Mouse (Mus musculus): ENCODE data around the gene Ly86.
A peak's percentile ranks its signal among the peaks of the same experiment; 100 is the strongest.

Ly86 gene

DNA sequence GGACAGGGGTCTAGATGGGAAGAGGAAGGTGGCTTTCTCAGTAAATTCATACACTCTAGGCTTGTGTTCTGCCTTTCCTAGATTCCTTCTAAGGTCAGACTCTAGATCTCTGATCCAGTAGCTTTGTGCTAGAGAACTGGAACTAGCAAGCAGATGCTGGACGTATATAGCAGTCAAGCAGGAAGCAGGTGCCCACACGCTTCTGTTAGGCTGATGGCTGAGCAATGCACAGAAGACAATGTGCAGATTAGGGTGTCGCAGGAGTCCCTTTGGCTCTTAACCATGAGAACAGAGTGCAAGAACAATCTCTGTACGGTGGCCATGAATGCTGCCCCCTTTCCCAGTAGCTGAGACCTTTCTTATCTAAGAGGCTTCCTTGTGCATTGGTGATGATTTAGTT lies 9.4 kb downstream of the Ly86 start:
- DNase-seq: no peak

DNA sequence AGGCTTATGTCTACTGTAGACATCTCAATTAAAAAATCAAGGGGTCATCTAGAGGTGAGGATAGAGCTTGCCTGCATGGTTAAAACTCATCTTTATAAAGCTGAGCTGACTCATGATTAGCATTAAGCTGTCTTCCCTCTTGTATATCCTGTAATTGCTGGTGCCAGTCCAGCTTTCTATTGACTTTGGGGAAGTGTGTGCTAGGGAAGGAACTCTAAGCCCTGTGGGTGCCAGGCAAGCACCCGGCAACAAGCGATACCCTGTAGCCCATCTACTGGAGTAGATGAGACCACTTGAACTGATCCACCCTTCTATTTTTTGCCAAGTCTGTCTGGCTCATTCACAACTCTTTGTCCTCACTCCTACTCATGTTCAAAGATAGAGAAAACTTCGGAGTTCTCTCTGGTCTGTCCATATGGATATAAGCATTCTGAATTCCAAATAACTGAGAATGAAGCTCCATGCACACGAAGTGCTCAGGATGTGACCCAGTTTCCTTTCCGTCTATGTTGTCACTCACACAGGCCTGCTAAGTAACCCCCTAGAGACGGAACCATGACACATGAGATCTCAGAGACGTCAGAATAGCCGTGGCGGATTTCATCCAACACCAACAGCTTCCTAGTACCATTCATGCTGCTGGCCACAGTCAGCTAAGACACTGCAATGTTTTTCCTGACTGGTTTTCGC lies 10.8 kb downstream of the Ly86 start:
- DNase-seq: no peak

DNA sequence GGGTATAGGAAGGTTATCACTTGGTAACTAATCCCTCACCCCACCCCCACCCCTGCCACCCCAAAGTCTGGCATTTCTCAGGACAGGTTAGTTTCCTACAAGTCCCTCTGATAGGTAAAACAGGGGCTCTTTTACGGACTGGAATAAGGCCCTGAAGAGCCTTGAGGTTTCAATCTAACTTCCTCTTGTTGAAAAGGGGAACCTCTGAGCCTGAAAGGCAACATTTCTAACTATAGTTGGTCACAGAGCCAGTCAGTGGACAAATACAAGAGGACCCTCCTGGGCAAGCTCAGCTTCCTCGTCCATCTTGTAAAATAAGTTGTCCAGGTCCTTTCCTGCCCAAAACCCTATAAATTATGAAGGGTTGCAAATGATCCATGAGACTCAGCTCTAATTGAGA lies 11.5 kb downstream of the Ly86 start:
- DNase-seq: no peak

DNA sequence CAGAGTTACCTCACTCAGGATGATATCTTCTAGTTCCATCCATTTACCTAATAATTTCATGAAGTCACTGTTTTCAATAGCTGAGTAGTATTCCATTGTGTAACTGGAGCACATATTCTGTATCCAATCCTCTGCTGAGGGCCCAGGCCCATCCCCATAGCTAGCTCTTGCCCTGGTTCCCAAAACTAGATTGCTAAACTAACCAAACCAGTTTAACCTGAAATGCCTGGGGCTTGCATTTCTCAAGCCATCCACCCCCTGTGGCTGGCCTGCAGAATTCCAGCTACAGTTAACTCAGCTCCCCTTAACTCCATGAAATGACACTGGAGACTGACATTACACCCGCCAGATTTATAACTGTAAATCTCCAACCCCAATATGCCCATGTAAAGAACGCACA lies 13.1 kb downstream of the Ly86 start:
- no peak for DNase-seq

DNA sequence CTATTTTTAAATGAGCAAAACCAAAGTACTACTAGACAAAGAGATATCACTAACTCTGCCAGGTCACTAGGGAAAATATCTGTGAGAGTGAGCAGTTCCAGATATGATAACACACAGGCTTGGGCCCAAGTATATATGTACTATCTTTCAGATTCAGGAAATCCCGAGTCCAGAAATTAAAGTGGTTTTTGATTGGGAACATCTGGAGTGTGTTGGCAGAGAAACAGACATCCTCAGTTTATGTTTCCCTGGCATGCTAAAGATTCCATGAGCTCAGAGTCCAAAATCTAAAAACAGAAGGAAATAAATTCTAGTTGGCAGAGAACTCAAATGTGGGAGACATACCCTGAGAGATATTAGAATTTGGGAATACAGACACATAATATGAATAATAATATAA lies 16.2 kb downstream of the Ly86 start:
- DNase-seq: no peak

DNA sequence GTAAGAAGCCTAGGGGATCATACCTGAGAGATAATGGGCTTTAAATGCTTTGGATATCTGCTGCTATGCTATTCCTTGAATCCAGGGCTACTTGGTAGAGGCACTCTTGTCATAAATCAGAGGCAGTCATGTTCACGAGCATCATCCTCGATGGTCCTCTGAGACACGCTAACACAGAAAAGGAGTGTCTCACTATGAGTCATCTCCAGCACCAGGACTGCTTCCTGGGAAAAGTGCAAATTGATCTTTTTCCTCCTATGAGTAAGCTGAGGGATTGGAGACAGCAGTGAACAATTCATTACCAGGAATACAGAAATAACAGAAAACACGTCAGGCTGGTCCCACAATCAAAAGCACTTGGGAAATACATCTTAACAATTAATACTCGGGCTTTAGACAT lies 19.3 kb downstream of the Ly86 start:
- no peak for DNase-seq

DNA sequence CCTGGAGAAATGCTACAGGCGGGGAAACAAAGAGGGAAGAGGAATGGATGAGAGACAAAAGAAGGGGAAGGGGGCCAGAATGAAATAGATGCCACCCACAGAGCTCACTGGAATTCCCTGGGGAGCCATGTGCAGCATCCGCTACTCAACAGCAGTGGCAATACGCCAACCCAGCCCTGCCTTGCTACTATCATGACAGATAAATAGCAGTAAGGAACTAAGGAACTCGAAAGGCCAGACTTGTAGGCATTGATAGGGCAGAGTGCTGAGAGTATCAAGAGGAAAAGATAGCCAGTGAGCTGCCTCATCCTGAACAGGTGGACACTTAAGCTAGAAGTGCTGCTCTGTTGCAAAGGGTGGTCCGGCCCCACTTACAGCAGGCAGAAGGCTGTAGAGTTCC lies 31.4 kb downstream of the Ly86 start:
- no peak for DNase-seq

DNA sequence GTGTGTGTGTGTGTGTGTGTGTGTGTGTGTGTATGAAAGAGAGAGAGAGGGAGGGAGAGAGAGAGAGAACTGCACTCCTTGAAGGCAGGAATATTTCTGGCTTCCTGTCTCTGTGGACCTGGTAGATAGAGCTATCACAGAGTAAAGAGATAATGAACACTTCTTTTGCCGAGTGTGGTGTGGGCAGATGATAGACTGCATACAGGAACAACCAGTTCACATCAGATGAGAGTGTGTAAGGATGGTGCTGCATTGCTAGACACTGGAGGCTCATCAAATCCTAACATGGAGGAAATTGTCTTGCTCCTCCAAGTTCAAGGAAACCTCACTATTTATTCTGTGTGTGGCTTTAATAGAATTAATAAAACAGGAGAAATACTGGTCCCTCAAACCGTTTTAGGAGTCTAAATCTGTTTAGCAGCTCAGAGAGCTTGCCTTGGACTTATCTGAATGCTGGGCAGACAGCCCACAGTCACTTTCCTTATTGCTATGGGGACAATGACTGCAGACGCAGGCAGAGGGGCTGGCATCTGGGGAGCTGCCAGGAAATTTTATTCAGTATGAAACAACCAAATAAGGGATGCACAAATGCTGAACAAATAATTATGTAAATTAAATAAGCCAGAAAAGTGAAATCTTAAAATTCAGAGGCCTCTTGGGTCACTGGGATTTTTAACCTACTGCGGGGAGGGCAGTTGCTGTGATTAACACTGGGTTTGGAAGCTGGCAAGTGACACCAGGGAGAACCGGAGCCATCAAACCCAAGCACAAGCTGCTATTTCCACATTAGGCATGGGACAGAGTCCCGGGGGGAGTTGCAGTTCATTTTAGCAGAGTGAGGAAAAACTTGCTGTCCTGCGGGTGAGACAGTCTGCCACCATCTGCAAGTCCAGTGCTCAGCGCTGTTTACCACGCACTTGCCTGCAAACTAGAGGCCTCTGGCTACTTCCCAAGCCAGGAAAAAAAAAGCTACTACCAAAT lies 43.5 kb downstream of the Ly86 start:
- peak; percentile 2 for DNase-seq

DNA sequence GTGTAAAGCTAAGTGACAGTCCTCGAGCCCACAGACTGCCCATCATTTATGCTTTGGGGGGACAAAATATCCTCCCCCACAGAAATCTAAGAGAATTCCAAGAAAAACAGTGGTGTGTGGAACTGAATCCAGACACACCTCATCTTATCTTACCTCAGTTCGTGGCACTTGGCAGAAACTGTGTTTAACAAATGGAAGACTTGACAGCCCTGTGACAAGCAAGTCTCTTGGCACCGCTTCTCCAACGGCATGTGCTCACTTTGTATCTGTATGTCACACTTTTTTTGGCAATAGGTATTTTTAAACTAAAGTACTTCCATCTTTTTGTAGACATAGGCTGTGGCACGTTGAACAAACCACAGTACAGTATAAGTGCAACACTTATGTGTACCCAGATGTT lies 44.3 kb downstream of the Ly86 start:
- DNase-seq: no peak

DNA sequence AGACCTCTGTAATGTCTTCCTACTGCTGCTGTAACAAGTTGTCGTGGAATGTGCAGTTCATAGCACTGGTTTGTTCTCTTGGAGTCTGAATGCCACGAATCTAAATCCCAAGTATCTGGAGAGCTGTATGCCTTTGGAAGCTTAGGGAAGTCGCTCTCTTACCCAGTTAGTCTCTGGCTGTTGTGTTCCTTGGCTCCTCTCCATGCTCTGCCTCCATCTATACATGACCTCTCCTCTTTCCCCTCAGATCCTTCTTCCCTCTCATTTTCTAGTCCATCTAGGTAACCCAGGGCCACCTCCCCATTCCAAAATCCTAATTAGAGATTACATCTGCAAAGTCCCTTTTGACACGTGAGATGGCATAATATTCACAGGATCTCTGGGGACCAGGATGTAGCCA lies 53.8 kb downstream of the Ly86 start:
- no peak for DNase-seq

DNA sequence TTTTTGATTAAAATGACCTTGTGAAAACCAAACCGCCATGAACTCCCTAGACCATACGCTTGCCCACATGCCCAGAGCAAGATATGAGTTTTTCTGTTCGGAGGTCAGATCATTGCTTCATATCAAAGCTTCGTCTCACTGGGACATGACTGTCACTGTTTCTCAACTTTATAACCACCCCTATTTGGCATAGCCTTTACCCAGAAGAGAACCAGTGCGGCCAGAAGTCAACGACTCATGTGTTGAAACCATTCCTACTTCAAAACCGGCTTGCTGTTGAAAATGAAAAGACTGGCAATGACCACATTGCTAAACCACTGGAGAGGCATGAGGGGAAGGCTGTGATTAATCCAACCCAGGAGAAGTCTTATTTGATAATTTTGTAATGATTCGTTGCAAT lies 54.3 kb downstream of the Ly86 start:
- no peak for DNase-seq

DNA sequence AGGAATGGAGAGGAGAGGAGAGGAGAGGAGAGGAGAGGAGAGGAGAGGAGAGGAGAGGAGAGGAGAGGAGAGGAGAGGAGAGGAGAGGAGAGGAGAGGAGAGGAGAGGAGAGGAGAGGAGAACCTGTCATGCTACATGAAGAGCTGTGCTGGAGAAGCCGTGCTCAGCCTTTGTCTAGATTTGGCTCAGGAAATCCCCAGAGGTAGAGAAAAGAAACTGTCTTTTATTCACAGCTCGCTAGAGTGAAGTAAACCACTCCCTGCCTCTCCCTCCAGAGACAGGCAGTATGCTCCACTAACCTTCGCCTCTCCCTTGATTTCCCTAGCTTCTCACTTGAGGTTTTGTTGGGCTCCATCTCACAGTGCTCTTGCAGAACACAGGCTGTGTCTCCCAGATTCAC lies 57.4 kb downstream of the Ly86 start:
- DNase-seq: no peak

DNA sequence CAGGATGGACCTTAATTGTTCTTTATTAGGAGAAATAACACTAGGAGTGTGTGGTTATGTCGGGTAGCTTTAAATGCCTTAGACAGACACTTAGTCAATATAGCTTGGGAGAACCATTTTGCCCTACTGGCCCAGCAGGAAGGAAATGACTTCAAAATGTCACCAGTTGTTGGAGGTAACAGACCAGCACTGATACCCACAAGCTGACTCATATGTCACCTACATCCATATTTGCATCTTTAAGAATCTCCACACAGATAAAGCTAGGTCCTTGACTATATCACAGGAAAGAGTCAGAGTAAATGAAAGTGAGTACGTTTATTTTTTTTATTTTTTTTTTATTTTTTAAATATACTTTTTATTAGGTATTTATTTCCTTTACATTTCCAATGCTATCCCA lies 58.7 kb downstream of the Ly86 start:
- DNase-seq: no peak

DNA sequence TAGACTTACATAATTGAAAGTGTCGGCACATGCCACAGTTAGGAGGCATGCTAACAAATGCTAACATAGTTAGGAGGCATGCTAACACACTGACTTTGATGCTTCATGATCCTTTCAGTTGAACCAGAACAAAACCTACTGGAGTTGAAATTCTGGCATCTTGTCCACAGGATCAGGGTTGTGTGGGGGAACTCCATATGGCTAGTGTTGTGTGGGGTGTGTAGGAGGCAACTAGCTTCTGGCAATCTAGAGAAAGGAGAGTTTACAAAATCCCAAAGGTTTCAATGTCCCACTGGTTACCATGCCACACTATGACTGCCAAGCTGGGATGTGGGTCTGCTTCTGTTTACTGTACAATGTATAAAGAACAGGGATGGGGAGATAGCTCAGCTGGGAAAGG lies 70.7 kb downstream of the Ly86 start:
- DNase-seq: no peak

DNA sequence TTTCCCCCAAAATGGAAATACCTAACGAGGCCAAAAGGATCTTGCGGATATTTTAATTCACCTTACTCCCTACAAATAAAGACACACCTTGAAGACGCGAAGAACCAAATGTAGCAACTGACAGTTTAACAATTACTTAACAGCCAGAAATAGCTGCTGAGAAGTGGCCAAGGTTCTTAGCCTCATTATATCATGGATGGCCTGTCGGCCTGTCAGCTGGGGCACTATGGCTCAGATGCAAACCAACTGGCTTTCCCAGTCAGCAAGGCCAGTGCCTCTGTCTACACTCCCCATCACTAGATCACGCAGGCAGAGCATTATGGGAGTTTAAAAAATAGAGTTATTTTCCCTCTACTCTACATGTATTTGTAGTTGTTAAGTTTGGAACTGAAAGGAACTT lies 78.4 kb downstream of the Ly86 start:
- DNase-seq: no peak

DNA sequence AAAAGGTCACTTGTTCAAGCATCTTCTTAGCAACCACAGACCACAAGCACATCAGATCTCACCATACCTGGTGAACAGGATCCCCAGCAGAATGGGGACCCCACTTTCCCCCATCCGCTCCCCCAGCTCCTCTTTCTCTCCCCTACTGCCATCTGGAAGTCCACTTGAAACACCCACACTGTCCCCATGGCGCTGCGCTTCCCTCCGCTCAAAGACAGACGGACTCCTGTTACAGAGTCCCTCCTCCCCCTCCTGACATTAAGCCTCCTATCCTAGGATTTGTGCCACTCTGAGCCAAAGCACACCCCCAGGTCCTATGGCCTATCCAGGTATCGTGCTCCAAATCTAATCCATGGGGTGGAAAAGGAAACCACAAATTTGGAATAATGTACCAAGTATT lies 79.9 kb downstream of the Ly86 start:
- DNase-seq: no peak

DNA sequence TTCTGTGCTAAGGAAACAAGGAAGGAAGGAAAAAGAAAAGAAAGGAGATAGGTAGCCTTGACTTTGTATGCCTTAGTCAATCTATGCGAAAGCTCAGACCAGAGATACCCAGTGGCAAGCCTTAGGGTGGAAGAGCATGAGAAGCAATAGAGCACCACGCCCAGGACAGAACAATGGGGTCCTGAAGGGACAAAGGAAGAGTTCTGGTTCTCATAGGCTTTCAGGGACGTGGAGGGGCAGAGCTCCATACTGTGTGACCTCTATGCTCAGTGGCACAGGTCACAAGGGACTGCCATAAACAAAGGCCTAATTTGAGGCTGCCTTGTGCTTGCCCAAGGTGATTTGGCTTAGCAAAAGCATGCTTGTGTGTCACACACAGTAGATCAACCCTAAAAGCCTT lies 80.4 kb downstream of the Ly86 start:
- no peak for DNase-seq

DNA sequence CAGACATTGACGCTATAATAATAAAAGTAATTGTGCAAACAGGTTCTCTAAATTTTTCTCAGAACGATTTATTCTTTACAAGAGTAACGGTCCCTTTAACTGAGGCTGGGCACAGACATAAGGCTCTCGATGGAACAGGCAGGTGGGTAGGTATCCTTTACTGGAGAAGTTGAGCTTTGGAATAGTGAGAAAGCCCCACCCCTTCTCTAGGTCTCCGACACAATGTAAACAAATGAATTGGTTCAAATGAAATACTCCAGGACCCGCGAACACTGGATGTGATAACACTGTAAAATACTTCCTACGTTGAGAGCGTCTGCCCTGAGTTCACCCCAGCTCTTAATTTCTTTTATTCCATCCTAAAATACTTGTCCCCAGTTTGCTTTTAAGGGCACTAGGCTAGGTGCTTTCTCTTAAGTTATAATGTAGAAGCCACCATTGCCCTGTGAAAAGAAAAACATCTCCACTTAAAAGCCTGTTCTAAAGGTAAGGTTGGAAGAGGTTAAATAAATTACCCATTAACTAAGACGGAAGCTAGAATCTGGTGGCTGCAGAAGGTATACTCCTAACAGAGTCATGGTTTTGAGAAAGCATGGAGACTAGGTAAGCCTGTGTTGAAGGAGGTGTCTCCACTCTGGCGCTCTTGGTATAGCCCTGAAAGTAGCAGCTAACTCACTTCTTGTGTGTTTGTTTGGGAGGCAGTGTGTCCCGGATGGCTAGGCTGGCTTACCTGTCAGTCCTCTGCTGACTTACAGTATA lies 81.7 kb downstream of the Ly86 start:
- no peak for DNase-seq

DNA sequence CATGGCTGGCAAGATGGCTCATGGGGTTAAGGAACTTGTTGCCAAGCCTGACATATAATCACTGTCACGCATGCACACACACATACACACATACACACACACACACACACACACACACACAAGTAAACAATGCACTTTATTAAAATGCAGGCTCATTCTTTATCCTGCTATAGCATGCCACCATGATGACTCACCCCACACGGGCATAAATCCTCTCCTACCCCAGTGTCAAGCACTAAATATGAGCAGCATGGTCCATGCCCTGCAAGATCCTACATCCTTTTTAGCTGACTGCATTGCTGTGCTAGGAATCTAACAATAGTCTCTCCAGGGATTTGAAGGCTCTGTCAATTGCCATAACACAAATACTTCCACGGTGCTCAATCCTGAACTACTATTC lies 83.5 kb downstream of the Ly86 start:
- no peak for DNase-seq

DNA sequence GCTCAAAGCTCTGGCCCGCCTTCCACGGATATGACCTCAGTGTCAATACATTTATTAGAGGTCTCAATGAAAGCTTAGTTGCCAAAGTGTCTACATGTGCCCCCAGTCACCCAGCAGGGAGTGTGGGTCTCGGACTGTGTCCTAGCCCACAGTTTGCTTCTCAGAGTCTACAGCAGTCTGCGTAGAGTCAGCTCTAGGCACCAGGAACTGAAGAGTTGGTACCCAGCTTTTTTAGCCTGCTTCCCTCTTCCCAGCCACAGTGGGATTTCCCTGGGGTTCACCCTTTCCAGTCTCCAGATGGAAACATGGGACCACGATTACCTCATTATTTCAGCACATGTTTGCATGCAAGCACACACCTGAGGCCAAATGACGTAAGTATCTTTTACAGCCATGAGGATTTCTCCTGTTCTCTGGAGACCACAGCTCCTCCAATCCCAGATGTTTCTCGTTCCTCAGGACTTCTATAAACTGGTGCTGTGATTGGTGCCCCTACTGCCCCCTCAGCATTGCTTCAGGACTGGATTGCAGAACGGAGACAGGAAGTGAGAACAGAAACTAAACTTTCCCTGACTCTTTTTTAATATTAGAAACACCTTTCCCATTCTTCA lies 84.8 kb downstream of the Ly86 start:
- no peak for DNase-seq

DNA sequence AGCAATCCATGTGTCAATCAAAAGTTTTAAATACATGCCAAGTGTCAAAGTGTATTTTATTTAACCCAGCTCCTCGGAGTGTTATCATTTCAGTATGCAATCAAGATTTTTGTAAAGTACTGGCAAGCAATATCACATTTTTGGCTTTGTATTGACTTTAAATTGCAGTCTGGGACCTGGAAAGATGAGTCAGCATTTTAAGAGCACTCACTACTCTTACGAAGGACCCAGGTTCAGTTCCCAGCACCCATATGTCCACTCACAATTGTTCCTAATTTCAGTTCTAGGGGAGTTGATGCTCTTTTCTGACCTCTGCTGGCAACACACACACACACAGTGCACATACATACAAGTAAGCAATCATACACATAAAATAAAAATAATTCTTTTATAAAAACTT lies 86.7 kb downstream of the Ly86 start:
- DNase-seq: no peak

DNA sequence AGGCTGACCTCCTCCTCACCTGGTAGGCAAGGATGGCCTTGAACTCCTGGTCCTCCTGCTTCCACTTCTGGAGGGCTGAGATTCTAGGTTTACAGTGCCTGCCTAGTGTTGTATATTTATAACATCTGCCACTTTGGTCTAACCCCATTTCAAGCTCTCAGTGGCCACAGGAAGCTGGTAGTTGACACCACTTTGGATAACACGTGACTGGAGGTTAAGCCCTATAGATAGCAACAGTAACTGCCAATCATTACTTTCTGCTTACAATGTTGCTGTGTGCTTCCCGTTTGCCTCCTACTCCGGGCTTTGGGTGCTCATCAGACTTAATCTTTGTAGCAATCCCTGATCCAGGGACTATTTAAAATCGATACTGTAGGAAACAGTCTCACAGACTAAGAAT lies 87.6 kb downstream of the Ly86 start:
- DNase-seq: no peak

DNA sequence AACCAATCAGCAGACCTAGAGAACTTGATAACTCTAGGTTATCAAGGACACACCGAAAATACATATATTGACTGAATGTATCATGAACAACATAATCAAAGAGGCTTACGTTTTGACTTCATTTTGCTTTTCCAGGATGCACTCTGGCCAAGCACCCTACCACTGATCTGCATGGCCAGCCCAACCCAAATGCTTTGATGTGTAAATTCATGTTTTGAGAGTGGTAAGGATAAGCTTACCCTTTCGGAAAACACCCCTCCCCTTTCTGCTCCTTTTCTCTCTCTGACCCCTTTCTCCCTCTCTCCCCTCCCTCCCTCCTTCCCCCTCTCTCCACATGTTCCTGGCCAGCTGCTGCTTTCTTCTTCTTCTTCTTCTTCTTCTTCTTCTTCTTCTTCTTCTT lies 88.1 kb downstream of the Ly86 start:
- DNase-seq: no peak
